Mouse (Mus musculus): Measurements from ENCODE around the gene Zbtb43. TPM values are rescaled to one million over a fixed set of nuclear protein-coding genes. Genes with fewer than 3 reads are reported as not detected.

The Zbtb43 gene
- polyA plus RNA-seq, 1 experiment from 2014 or later = 23.9 TPM

DNA sequence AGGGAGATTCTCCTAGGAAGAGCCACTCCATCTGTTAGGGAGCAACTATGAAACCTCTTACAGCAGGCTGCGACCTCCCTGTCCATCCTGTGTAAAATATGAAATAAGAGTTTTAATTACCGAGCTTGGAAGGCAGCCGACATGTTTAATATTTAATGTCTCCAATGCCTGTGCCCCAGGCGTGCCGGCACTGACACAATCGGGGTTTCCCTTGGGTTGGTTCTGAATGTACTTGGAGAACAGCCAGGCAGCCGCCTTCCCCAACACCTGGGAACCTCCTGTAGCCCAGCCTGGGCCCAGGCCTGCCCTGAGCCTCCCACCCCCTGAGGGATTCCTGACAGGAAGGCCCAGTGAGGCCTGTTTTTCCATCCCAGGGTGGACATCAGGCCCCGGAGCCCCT, 19.0 kb upstream of the Zbtb43 start:
- Histone ChIP-seq H3K4me2 (no peak overlapping the region), H3K9me3 (ENCODE audit: control insufficient read depth, low read length) (no peaks in the 10 kb centered on the region), H3K27ac (ENCODE audit: low read depth, low read length) (no peak overlapping the region), H3K4me3 (ENCODE audit: low read depth, low read length) (no peak overlapping the region), H3K9ac (ENCODE audit: low read length) (no peak overlapping the region), H3K36me3 (ENCODE audit: control insufficient read depth, insufficient read depth, low read length) (no peaks in the 10 kb centered on the region), H3K27me3 (ENCODE audit: control insufficient read depth, insufficient read depth, low read length) (no peaks in the 10 kb centered on the region), H3K4me1 (ENCODE audit: control insufficient read depth, insufficient read depth, low read length) (no peaks in the 10 kb centered on the region)
- ATAC-seq (ENCODE audit: low FRiP score) = no peak
- peak; percentile 44 for DNase-seq (ENCODE audit: low spot score, missing footprints)
- 74% methylated on average over 8 of the region's 8 CpGs for WGBS

GRCm38 (mm10) chr2:33486866-33487265, 18.5 kb upstream of the Zbtb43 start:
- no peaks in the 10 kb centered on the region for H3K36me3 ChIP-seq (ENCODE audit: control insufficient read depth, insufficient read depth, low read length)
- no peak overlapping the region for H3K27ac ChIP-seq (ENCODE audit: low read depth, low read length)
- no peak overlapping the region for H3K4me3 ChIP-seq (ENCODE audit: low read depth, low read length)
- peak; percentile 98 for DNase-seq (ENCODE audit: low spot score, missing footprints)
- H3K27me3 ChIP-seq (ENCODE audit: control insufficient read depth, insufficient read depth, low read length) = no peaks in the 10 kb centered on the region
- H3K9ac ChIP-seq (ENCODE audit: low read length) = no peak overlapping the region
- no peaks in the 10 kb centered on the region for H3K9me3 ChIP-seq (ENCODE audit: control insufficient read depth, low read length)
- 9% methylated on average over 9 of the region's 9 CpGs for WGBS
- no peak for ATAC-seq (ENCODE audit: low FRiP score)
- H3K4me2 ChIP-seq = no peak overlapping the region
- H3K4me1 ChIP-seq (ENCODE audit: control insufficient read depth, insufficient read depth, low read length) = no peaks in the 10 kb centered on the region

GRCm38 (mm10) chr2:33477961-33478755, 9.8 kb upstream of the Zbtb43 start:
- Histone ChIP-seq H3K27ac (ENCODE audit: low read depth, low read length) (no peak overlapping the region), H3K4me1 (ENCODE audit: control insufficient read depth, insufficient read depth, low read length) (no peaks in the 10 kb centered on the region), H3K27me3 (ENCODE audit: control insufficient read depth, insufficient read depth, low read length) (no peaks in the 10 kb centered on the region), H3K9me3 (ENCODE audit: control insufficient read depth, low read length) (no peaks in the 10 kb centered on the region), H3K36me3 (ENCODE audit: control insufficient read depth, insufficient read depth, low read length) (no peaks in the 10 kb centered on the region), H3K4me3 (ENCODE audit: low read depth, low read length) (no peak overlapping the region), H3K9ac (ENCODE audit: low read length) (no peak overlapping the region), H3K4me2 (no peak overlapping the region)
- WGBS = 87% methylated on average over 10 of the region's 10 CpGs
- ATAC-seq (ENCODE audit: low FRiP score) = no peak
- DNase-seq (ENCODE audit: low spot score, missing footprints) = peak; percentile 57

GRCm38 (mm10) chr2:33475961-33476360, 7.6 kb upstream of the Zbtb43 start:
- Histone ChIP-seq H3K4me2 (no peak overlapping the region), H3K9ac (ENCODE audit: low read length) (no peak overlapping the region; the same call in 1 of the 2 replicates), H3K9me3 (ENCODE audit: control insufficient read depth, low read length) (no peaks in the 10 kb centered on the region), H3K36me3 (ENCODE audit: control insufficient read depth, insufficient read depth, low read length) (no peaks in the 10 kb centered on the region), H3K27me3 (ENCODE audit: control insufficient read depth, insufficient read depth, low read length) (no peaks in the 10 kb centered on the region; the same call in 1 of the 2 replicates), H3K4me3 (ENCODE audit: low read depth, low read length) (no peak overlapping the region), H3K4me1 (ENCODE audit: control insufficient read depth, insufficient read depth, low read length) (no peaks in the 10 kb centered on the region), H3K27ac (ENCODE audit: low read depth, low read length) (no peak overlapping the region)
- DNase-seq (ENCODE audit: low spot score, missing footprints) = peak; percentile 70
- no peak for ATAC-seq (ENCODE audit: low FRiP score)

GRCm38 (mm10) chr2:33467546-33468465, 553 bp downstream of the Zbtb43 start:
- Histone ChIP-seq H3K36me3 (ENCODE audit: control insufficient read depth, insufficient read depth, low read length) (no peaks in the 10 kb centered on the region), H3K4me1 (ENCODE audit: control insufficient read depth, insufficient read depth, low read length) (peaks cover 15% of the 10 kb centered on the region), H3K9me3 (ENCODE audit: control insufficient read depth, low read length) (no peaks in the 10 kb centered on the region), H3K4me3 (ENCODE audit: low read depth, low read length) (peak overlapping the region; percentile 95), H3K27me3 (ENCODE audit: control insufficient read depth, insufficient read depth, low read length) (no peaks in the 10 kb centered on the region), H3K9ac (ENCODE audit: low read length) (peak overlapping the region; percentile 89), H3K4me2 (peak overlapping the region; percentile 56), H3K27ac (ENCODE audit: low read depth, low read length) (0 out of 2 replicates have a peak overlapping the region, but pooled peaks have one; percentile 20)
- ATAC-seq (ENCODE audit: low FRiP score) (peak; percentile 77), DNase-seq (ENCODE audit: low spot score, missing footprints) (no peak)
- WGBS = 7% methylated on average over 57 of the region's 57 CpGs

- Histone ChIP-seq H3K27ac (ENCODE audit: low read depth, low read length) (no peak overlapping the region), H3K36me3 (ENCODE audit: control insufficient read depth, insufficient read depth, low read length) (no peaks in the 10 kb centered on the region), H3K4me1 (ENCODE audit: control insufficient read depth, insufficient read depth, low read length) (peaks cover 15% of the 10 kb centered on the region), H3K27me3 (ENCODE audit: control insufficient read depth, insufficient read depth, low read length) (no peaks in the 10 kb centered on the region), H3K4me2 (no peak overlapping the region), H3K4me3 (ENCODE audit: low read depth, low read length) (no peak overlapping the region), H3K9me3 (ENCODE audit: control insufficient read depth, low read length) (no peaks in the 10 kb centered on the region), H3K9ac (ENCODE audit: low read length) (no peak overlapping the region)
- WGBS = 80% methylated on average over 4 of the region's 4 CpGs
- ATAC-seq (ENCODE audit: low FRiP score) = no peak
- DNase-seq (ENCODE audit: low spot score, missing footprints) = no peak
These were observed 2.4 kb downstream of the Zbtb43 start for GRCm38 (mm10) chr2:33465966-33466365.

DNA sequence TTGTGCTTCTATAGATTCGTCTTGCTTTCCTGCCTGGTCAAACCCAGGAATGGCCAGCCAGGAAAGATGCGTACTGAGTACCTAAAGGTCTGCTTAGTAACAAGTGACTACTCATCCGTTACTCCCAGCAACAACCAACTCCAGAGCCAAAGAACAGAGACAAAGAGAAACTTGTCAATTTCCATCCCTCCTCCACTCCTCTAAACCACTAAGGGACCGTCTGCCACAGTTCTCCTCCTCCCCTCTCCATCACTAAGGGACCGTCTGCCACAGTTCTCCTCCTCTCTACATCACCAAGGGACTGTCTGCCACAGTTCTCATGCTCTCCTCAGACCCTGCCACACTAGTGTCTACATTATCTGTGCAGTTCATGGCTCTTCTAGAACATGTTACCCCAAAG, 3.1 kb downstream of the Zbtb43 start:
- no peak for DNase-seq (ENCODE audit: low spot score, missing footprints)

DNA sequence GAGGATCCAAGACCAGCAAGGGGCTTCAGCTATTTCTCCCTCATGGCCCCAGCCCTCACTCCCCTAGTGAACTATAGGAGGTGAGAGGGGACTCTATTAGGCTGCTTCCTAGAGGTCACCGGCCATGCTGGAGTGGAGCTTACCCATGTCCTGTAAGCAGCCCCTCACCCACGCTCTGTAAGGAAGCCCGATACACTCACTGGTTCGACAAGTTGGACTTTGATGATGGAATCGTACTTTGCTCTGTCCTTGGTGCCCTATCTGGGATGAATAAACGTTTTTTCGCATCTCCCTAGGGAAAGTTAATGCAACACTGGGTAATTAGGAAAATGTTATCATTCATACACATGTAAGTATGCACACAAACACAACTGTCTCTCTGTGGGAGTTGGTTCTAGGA, 6.3 kb downstream of the Zbtb43 start:
- Histone ChIP-seq H3K27me3 (ENCODE audit: control insufficient read depth, insufficient read depth, low read length) (no peaks in the 10 kb centered on the region), H3K4me1 (ENCODE audit: control insufficient read depth, insufficient read depth, low read length) (peaks cover 8% of the 10 kb centered on the region), H3K27ac (ENCODE audit: low read depth, low read length) (no peak overlapping the region), H3K9ac (ENCODE audit: low read length) (no peak overlapping the region), H3K36me3 (ENCODE audit: control insufficient read depth, insufficient read depth, low read length) (no peaks in the 10 kb centered on the region), H3K4me2 (no peak overlapping the region), H3K4me3 (ENCODE audit: low read depth, low read length) (no peak overlapping the region), H3K9me3 (ENCODE audit: control insufficient read depth, low read length) (no peaks in the 10 kb centered on the region)
- 91% methylated on average over 7 of the region's 7 CpGs for WGBS
- ATAC-seq (ENCODE audit: low FRiP score) (no peak), DNase-seq (ENCODE audit: low spot score, missing footprints) (no peak)

More for the DNA sequence above, 3.1 kb downstream of the Zbtb43 start:
- Histone ChIP-seq H3K4me1 (ENCODE audit: control insufficient read depth, insufficient read depth, low read length) (peaks cover 15% of the 10 kb centered on the region), H3K4me3 (ENCODE audit: low read depth, low read length) (no peak overlapping the region), H3K27ac (ENCODE audit: low read depth, low read length) (no peak overlapping the region), H3K9ac (ENCODE audit: low read length) (no peak overlapping the region), H3K4me2 (no peak overlapping the region), H3K36me3 (ENCODE audit: control insufficient read depth, insufficient read depth, low read length) (no peaks in the 10 kb centered on the region), H3K27me3 (ENCODE audit: control insufficient read depth, insufficient read depth, low read length) (no peaks in the 10 kb centered on the region), H3K9me3 (ENCODE audit: control insufficient read depth, low read length) (no peaks in the 10 kb centered on the region)
- WGBS = 38% methylated on average over 5 of the region's 5 CpGs
- ATAC-seq (ENCODE audit: low FRiP score) = no peak

GRCm38 (mm10) chr2:33461066-33461465, 7.3 kb downstream of the Zbtb43 start:
- no peaks in the 10 kb centered on the region for H3K27me3 ChIP-seq (ENCODE audit: control insufficient read depth, insufficient read depth, low read length)
- no peaks in the 10 kb centered on the region for H3K36me3 ChIP-seq (ENCODE audit: control insufficient read depth, insufficient read depth, low read length)
- H3K4me3 ChIP-seq (ENCODE audit: low read depth, low read length) = no peak overlapping the region
- DNase-seq (ENCODE audit: low spot score, missing footprints) (no peak), ATAC-seq (ENCODE audit: low FRiP score) (no peak)
- H3K9ac ChIP-seq (ENCODE audit: low read length) = no peak overlapping the region
- H3K27ac ChIP-seq (ENCODE audit: low read depth, low read length) = no peak overlapping the region
- H3K4me2 ChIP-seq = no peak overlapping the region
- no peaks in the 10 kb centered on the region for H3K9me3 ChIP-seq (ENCODE audit: control insufficient read depth, low read length)
- 65% methylated on average over 1 of the region's 1 CpGs for WGBS
- peaks cover 5% of the 10 kb centered on the region for H3K4me1 ChIP-seq (ENCODE audit: control insufficient read depth, insufficient read depth, low read length)
